Mouse (Mus musculus) heart, adult 2 months (tissue): Measurements from ENCODE around the gene Hnrnpf.

ENCODE experiments used
- CTCF ChIP-seq: fragments of 200-600 bp; IDR thresholded peaks from 2 replicates; pipeline ENCODE4 v1.8.1; 2022; ENCODE audit warnings: antibody characterized with exemption, mild to moderate bottlenecking, moderate library complexity
- EP300 ChIP-seq: fragments of 200-500 bp; IDR thresholded peaks from 2 replicates; pipeline ENCODE4 v1.6.1; 2011; ENCODE audit warnings: low read depth, low read length, control low read depth; ENCODE audit not compliant: insufficient read depth
- POLR2A ChIP-seq: fragments of 200-500 bp; IDR thresholded peaks from 2 replicates; pipeline ENCODE4 v1.6.1; 2011; ENCODE audit warnings: mild to moderate bottlenecking, low read depth, low read length, control low read depth; ENCODE audit not compliant: insufficient read depth

GRCm38 (mm10) chr6:117851747-117852146 lies 48.4 kb upstream of the Hnrnpf start:
- TF ChIP-seq POLR2A: no peak
- TF ChIP-seq CTCF: peak; percentile 57
- no peak for TF ChIP-seq EP300
